Mouse (Mus musculus) heart, postnatal 14 days (tissue): ENCODE data around the gene Aars. TPM values are rescaled to one million over a fixed set of nuclear protein-coding genes. Genes with fewer than 3 reads are reported as not detected.
"Not testable (repeated sequence)": the region's sequence is repeated elsewhere in the genome, so short reads cannot be mapped to it uniquely, and the experiment has no call there.

Source experiments
- DNase-seq, 2 experiments: peaks; one replicate each; pipeline ENCODE4 v3.0.0; 2021 to 2022
- intact Hi-C: fragments of 180-260 bp; cut with DNase I; formaldehyde crosslinking; loops from one replicate; pipeline ENCODE4 v1.15.1; 2025
- microRNA-seq, 2 experiments: library from miRNA; unstranded; fragments of <30 nt; microRNA quantifications; one replicate each; pipeline ENCODE4 v1.2.0; 2021 to 2022
- total RNA-seq, 2 experiments: library from RNA; stranded (reverse); gene quantifications; 2 replicates each; pipeline ENCODE4 v1.2.3; 2021

Gene Aars
- total RNA-seq, 2 experiments from 2014 or later, result 31.8 to 32.9 TPM

GRCm38 (mm10) chr8:111091706-111092105 is 58.8 kb downstream of the Aars start:
- no peak for DNase-seq
- intact Hi-C loops, result loop anchor here (2.0 to 10.0 kb wide), 3 partner anchors 35 to 467 kb away; partner anchors contain the start of gene Exosc6

GRCm38 (mm10) chr8:111092326-111092725 is 59.4 kb downstream of the Aars start, which contains the start of gene Clec18a:
Gene Clec18a, minus strand, starts transcription at chr8:111092426.
- DNase-seq, result not testable (repeated sequence)
- intact Hi-C loops, result loop anchor here (5.0 to 10.0 kb wide), 2 partner anchors 340 to 468 kb away; no protein-coding TSS in a partner anchor

- intact Hi-C loops, result loop anchor here (5.0 to 10.0 kb wide), 2 partner anchors 342 to 469 kb away; no protein-coding TSS in a partner anchor
- peak; percentile 94 to 95 for DNase-seq
These were observed 61.1 kb downstream of the Aars start, which contains the start of gene Pdpr for GRCm38 (mm10) chr8:111093865-111094718. Gene Pdpr, plus strand, starts transcription at chr8:111094630.

- intact Hi-C loops, result loop anchor here (5.0 to 10.0 kb wide), 2 partner anchors 343 to 470 kb away; no protein-coding TSS in a partner anchor
- DNase-seq, result peak in 1 of 2 experiments; percentile 32
These were observed 61.9 kb downstream of the Aars start for GRCm38 (mm10) chr8:111094719-111095302.

Small RNAs within 50 kb of the gene (microRNA-seq; reads per million reads assigned to microRNA genes)
- 0 reads per million in 2 experiments for gene Gm24103
- 0.27 to 0.48 reads per million in 2 experiments for gene Mir3473d

Other genes starting within 250 kb of the Aars start
- 10 to 100 TPM in 1 of 2 experiments, 1 to 10 TPM in 1; 10.0 to 10.1 TPM for gene Il34, start 227.2 kb upstream of the Aars start, total RNA-seq
- 10 to 100 TPM; 63.5 to 67.0 TPM for gene Cog4, start 186.5 kb upstream of the Aars start, total RNA-seq
- 10 to 100 TPM; 42.6 to 49.2 TPM for gene Sf3b3, start 186.4 kb upstream of the Aars start, total RNA-seq
- gene Fuk, start 130.7 kb upstream of the Aars start, total RNA-seq, result 1 to 10 TPM; 6.2 to 6.3 TPM
- gene St3gal2, start 113.2 kb upstream of the Aars start, total RNA-seq, result 10 to 100 TPM; 32.6 to 33.0 TPM
- gene Ddx19a, start 35.3 kb upstream of the Aars start, total RNA-seq, result 10 to 100 TPM; 33.5 to 34.6 TPM
- gene Ddx19b, start 1.4 kb upstream of the Aars start, total RNA-seq, result 10 to 100 TPM; 10.6 to 11.7 TPM
- not detected for gene Exosc6, start 23.2 kb downstream of the Aars start, total RNA-seq
- gene Clec18a, start 59.3 kb downstream of the Aars start, total RNA-seq, result under 1 TPM; 0.41 to 0.76 TPM
- 10 to 100 TPM; 86.2 to 88.0 TPM for gene Pdpr, start 61.5 kb downstream of the Aars start, total RNA-seq
- 100 to 1,000 TPM; 108 to 109 TPM for gene Glg1, start 226.1 kb downstream of the Aars start, total RNA-seq